Mouse (Mus musculus): ENCODE results near the gene Eln.

GRCm38 (mm10) chr5:134728535-134728934 is 18.6 kb downstream of the Eln start:
- no peak for TF ChIP-seq CTCF (IDR thresholded peaks at IDR 0.05; ENCODE audit: low read depth)
- no peak for TF ChIP-seq EP300 (IDR thresholded peaks at IDR 0.05; ENCODE audit: low read depth)
